Mouse (Mus musculus) neural tube, embryonic 11.5 days (tissue): ENCODE measurements at regions not wholly inside any gene's neighbourhood (a gene's known extent, or its start where the extent isn't known, plus 50 kb on each side); places are given as distances from the start of the nearest gene placed in this dataset.
A peak's percentile ranks its signal among the peaks of the same experiment; 100 is the strongest.
"Not testable (repeated sequence)": the region's sequence is repeated elsewhere in the genome, so short reads cannot be mapped to it uniquely, and the experiment has no call there.

ENCODE experiments used
- ATAC-seq: fragments of 200-750 bp; cut with Nextera tagmentation; 2 replicates; pipeline ENCODE4 v1.8.0; 2017; ENCODE audit warnings: moderate number of reproducible peaks, mild to moderate bottlenecking, moderate TSS enrichment, moderate library complexity; ENCODE audit not compliant: insufficient read depth, low FRiP score, low TSS enrichment
- DNase-seq: peaks from one replicate; pipeline ENCODE4 v3.0.0-alpha.2; 2015; ENCODE audit warnings: low spot score
- H3K27ac ChIP-seq: fragments of 300-500 bp; sonication (generic); 2 replicates; pipeline ENCODE4 v1.5.1; 2014; ENCODE audit warnings: low read depth, mild to moderate bottlenecking, low read length
- H3K27me3 ChIP-seq: fragments of 300-500 bp; sonication (generic); 2 replicates; pipeline ENCODE4 v1.6.1; 2014; ENCODE audit warnings: mild to moderate bottlenecking, low read length, mixed read lengths; ENCODE audit not compliant: control insufficient read depth, insufficient read depth
- H3K36me3 ChIP-seq: fragments of 300-500 bp; sonication (generic); 2 replicates; pipeline ENCODE4 v1.6.1; 2014; ENCODE audit warnings: mild to moderate bottlenecking, low read length, moderate library complexity, mixed read lengths; ENCODE audit not compliant: control insufficient read depth, insufficient read depth
- H3K4me1 ChIP-seq: fragments of 300-500 bp; sonication (generic); 2 replicates; pipeline ENCODE4 v1.6.1; 2014; ENCODE audit warnings: low read length, mixed read lengths; ENCODE audit not compliant: control insufficient read depth, insufficient read depth
- H3K4me2 ChIP-seq: fragments of 300-500 bp; sonication (generic); 2 replicates; pipeline ENCODE4 v1.6.1; 2014; ENCODE audit warnings: low read depth, mild to moderate bottlenecking, moderate library complexity
- H3K4me3 ChIP-seq: fragments of 300-500 bp; sonication (generic); 2 replicates; pipeline ENCODE4 v1.5.1; 2014; ENCODE audit warnings: low read depth, low read length
- H3K9ac ChIP-seq: fragments of 300-500 bp; sonication (generic); 2 replicates; pipeline ENCODE4 v1.6.1; 2014; ENCODE audit warnings: mild to moderate bottlenecking, low read length
- H3K9me3 ChIP-seq: fragments of 300-500 bp; sonication (generic); 2 replicates; pipeline ENCODE4 v1.6.1; 2016; ENCODE audit warnings: low read length; ENCODE audit not compliant: control insufficient read depth
- WGBS: fragments of 180-500 bp; shearing (Covaris S2); extraction: QIAGEN DNeasy Blood & Tissue Kit; methylation state at CpG from one replicate; pipeline ENCODE4 v1.1.7; 2014; 5-methylcytosine and 5-hydroxymethylcytosine counted together

DNA sequence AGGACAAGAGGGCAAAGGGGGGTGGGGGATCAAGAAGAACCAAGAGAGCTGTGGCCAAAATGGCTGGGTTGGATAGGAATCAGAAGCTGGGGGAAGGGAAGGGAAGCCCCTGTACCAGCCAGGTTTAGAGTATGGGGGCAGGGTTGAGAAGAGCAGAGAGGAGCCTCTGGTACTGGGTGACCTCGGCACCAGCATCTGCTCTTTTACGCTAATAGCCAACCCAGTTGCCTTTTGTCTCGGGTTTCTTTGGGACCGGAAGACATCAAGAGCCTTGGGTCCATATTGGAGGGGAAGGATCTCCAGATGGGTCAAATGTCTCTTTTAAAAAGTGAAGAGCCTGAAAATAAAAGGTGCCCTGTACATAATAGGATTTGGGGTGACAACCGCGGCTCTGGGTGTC is 493.0 kb upstream of the Gulo start:
- Histone ChIP-seq H3K9me3 (no peaks in the 10 kb centered on the region), H3K4me2 (no peak overlapping the region), H3K4me3 (no peak overlapping the region), H3K36me3 (no peaks in the 10 kb centered on the region), H3K9ac (no peak overlapping the region), H3K27me3 (no peaks in the 10 kb centered on the region), H3K27ac (no peak overlapping the region), H3K4me1 (peaks cover 4% of the 10 kb centered on the region; the same call in 1 of the 2 replicates)
- 71% methylated on average over 6 of the region's 6 CpGs for WGBS
- DNase-seq (no peak), ATAC-seq (no peak)

DNA sequence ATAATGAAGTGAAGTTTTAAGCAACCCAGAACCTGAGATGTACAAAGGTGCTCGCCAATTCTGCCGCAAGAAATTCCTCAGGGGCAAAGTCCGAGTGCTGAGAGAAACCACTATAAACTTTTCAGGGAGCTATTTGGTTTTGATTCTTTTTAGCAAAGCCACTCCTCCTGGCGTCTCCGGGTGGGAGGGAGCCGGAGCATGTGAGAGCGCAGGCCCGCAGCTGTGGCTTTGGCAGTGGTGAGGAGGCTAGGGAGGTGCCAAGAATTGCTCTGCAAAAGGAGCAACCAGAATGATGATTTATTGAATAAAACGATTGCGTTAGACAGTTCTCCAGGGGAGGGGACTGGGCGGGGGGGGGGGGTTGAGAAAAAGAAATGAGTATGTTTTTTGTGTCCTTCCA is 490.9 kb upstream of the Gulo start:
- no peak for ATAC-seq
- Histone ChIP-seq H3K4me1 (peaks cover 11% of the 10 kb centered on the region), H3K36me3 (no peaks in the 10 kb centered on the region), H3K27ac (no peak overlapping the region), H3K9me3 (no peaks in the 10 kb centered on the region), H3K9ac (no peak overlapping the region), H3K27me3 (no peaks in the 10 kb centered on the region), H3K4me2 (no peak overlapping the region), H3K4me3 (no peak overlapping the region)
- WGBS = 31% methylated on average over 11 of the region's 11 CpGs
- DNase-seq = peak; percentile 21

DNA sequence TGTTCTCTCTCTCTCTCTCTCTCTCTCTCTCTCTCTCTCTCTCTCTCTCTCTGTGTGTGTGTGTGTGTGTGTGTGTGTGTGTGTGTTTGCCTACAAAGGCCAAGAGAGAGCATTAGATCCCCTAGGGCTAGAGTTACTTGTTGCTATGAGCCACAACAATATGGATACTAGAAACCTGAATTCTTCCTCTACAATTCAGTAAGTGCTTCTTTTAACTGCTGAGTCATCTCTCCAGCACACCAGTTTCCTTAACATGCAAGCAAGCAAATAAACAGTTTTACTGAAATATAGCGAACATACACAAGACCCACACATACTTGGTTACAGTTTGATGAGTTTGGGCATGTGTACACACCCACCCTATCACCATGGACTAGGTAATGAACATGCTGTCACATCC is 486.1 kb upstream of the Gulo start:
- Histone ChIP-seq H3K4me2 (no peak overlapping the region), H3K27me3 (no peaks in the 10 kb centered on the region), H3K27ac (peak overlapping the region; percentile 79), H3K9ac (no peak overlapping the region), H3K4me3 (no peak overlapping the region), H3K4me1 (peaks cover 11% of the 10 kb centered on the region), H3K9me3 (no peaks in the 10 kb centered on the region), H3K36me3 (no peaks in the 10 kb centered on the region)
- ATAC-seq = no peak
- DNase-seq = no peak
- WGBS = 82% methylated on average over 1 of the region's 1 CpGs

DNA sequence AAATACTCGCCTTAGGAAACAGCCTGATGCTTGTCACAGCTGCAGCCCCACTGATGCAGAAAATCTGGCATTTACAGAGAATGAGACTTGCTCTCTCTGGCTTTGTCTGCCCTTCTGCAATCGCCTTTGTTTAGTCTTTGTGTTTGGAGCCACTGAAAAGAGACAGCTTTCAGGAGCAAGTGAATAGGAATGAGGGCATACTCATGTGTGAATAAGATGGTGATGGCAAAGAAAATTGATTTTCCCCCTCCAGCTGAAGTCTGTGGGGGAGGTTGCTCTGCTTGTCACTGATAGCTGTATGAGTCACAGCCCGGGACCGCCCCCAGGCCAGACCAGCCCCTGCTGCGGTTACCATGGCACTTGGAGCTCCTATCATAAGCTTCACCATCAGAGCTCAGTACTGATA is 485.5 kb upstream of the Gulo start:
- Histone ChIP-seq H3K36me3 (no peaks in the 10 kb centered on the region), H3K4me1 (peaks cover 8% of the 10 kb centered on the region), H3K9ac (no peak overlapping the region), H3K9me3 (no peaks in the 10 kb centered on the region), H3K4me3 (no peak overlapping the region), H3K27me3 (no peaks in the 10 kb centered on the region), H3K27ac (peak overlapping the region; percentile 79), H3K4me2 (no peak overlapping the region)
- ATAC-seq = peak; percentile 99
- 11% methylated on average over 5 of the region's 5 CpGs for WGBS
- peak; percentile 89 for DNase-seq

DNA sequence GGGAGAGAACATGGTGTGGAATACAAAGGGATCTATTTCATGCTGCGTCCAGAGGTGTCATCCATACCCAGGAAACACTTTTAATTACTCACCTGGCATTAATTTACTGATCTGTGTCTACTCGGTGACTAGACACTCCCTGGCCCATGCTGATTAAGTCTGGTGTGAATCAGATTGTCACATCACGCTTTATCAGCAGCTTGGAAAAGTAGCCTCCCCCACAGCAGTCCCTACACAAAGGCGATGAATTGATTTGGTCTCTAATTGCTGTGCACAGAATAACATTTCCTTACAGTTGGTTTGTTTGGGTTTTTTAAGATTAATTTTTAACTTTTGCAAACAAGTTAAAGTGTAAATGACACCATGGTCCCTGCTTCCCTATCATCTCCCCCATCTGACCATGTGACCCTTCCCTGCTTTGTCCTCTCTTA is 484.7 kb upstream of the Gulo start:
- Histone ChIP-seq H3K9ac (no peak overlapping the region), H3K4me2 (no peak overlapping the region; the same call in 1 of the 2 replicates), H3K27ac (peak overlapping the region; percentile 79), H3K4me3 (no peak overlapping the region), H3K36me3 (no peaks in the 10 kb centered on the region), H3K4me1 (peaks cover 7% of the 10 kb centered on the region), H3K27me3 (no peaks in the 10 kb centered on the region), H3K9me3 (no peaks in the 10 kb centered on the region)
- ATAC-seq (no peak), DNase-seq (peak; percentile 40)
- 28% methylated on average over 4 of the region's 4 CpGs for WGBS

DNA sequence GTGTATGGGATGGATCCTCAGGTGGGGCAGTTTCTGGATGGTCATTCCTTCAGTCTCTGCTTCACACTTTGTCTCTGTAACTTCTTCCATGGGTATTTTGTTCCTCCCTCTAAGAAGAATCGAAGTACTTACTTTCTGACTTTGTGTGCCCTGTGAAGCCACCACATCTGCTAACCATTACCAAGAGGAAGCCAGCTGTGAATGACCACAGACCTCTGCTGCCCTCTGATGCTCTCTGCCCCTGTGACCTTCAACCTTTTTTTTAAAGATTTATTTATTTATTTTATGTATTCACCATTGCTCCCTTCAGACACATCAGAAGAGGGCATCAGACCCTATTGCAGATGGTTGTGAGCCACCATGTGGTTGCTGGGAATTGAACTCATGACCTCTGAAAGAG is 475.7 kb upstream of the Gulo start:
- H3K4me3 ChIP-seq, H3K27ac ChIP-seq, H3K4me1 ChIP-seq, H3K36me3 ChIP-seq, ATAC-seq, H3K9me3 ChIP-seq, H3K4me2 ChIP-seq, H3K27me3 ChIP-seq, H3K9ac ChIP-seq, DNase-seq: not testable (repeated sequence)
- WGBS = 59% methylated on average over 1 of the region's 1 CpGs

DNA sequence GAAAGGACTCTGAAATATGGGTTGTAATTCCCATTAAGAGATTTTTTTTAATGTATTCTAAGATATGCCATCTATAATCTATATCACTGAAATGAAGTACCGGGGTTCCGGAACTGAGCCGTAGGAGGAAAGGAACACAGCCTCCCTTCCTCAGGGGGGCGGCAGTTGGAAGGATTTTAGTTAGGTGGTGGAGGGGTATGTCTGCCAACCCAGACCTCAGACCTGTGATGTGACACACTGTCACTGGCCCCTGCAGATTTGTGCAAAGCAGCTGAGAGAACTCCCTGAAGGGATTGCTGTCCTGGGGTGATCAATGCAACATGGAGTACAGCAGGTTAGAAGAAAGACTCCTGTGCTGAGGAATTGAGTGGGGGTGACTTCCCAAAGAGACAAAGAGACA is 470.2 kb upstream of the Gulo start:
- H3K27ac ChIP-seq = no peak overlapping the region
- no peaks in the 10 kb centered on the region for H3K4me1 ChIP-seq
- no peaks in the 10 kb centered on the region for H3K27me3 ChIP-seq
- ATAC-seq (no peak), DNase-seq (no peak)
- no peaks in the 10 kb centered on the region for H3K36me3 ChIP-seq
- WGBS = 94% methylated on average over 4 of the region's 4 CpGs
- H3K4me2 ChIP-seq = no peak overlapping the region
- H3K4me3 ChIP-seq = no peak overlapping the region
- H3K9me3 ChIP-seq = no peaks in the 10 kb centered on the region
- H3K9ac ChIP-seq = no peak overlapping the region

DNA sequence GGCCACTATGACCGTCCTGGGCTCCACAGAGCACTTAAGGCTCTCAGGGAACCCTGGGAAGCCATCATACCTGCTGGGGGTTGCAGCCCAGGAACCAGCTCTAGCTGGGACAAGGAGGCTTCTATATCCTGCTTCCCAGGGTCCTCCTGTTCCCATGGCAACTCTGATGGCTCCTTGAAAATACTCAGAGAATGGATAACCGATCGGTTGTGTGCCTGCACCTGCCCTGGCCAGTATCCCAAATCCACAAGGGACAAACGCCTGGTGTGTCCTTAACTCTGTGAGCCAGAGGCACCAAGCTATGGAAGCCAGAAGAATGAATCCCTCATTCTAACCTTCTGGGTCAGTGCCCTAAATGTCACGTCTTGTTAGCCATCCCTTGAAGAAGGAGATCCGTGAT is 469.6 kb upstream of the Gulo start:
- H3K36me3 ChIP-seq = no peaks in the 10 kb centered on the region
- no peaks in the 10 kb centered on the region for H3K9me3 ChIP-seq
- H3K27me3 ChIP-seq = no peaks in the 10 kb centered on the region
- H3K4me1 ChIP-seq = no peaks in the 10 kb centered on the region
- ATAC-seq = 0 out of 2 replicates have a peak, but pooled peaks have one; percentile 27
- H3K4me3 ChIP-seq = no peak overlapping the region
- no peak overlapping the region for H3K9ac ChIP-seq
- peak; percentile 41 for DNase-seq
- no peak overlapping the region for H3K27ac ChIP-seq
- H3K4me2 ChIP-seq = no peak overlapping the region
- 46% methylated on average over 6 of the region's 6 CpGs for WGBS

DNA sequence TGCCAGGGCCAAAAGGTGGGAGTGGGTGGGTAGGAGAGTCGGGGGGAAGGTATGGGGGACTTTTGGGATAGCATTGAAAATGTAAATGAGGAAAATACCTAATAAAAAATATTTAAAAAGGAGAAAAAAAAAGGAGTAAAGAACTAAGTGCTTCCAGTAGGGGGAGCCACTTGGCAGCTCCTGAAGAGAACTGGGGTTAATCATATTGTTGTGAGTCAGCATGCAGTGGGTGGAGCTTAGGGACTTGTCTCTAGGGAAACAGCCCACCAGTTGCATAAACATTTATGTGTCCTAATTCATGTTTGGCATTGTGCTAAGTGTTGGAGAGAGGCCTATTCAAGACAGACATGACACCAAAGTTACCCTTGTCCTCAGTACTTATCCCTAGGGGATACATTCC is 466.0 kb upstream of the Gulo start:
- Histone ChIP-seq H3K9ac (no peak overlapping the region), H3K36me3 (no peaks in the 10 kb centered on the region), H3K27me3 (no peaks in the 10 kb centered on the region), H3K4me1 (no peaks in the 10 kb centered on the region), H3K27ac (no peak overlapping the region), H3K9me3 (no peaks in the 10 kb centered on the region), H3K4me2 (no peak overlapping the region), H3K4me3 (no peak overlapping the region)
- no peak for DNase-seq
- WGBS = 66% methylated on average over 1 of the region's 1 CpGs
- ATAC-seq = no peak
